Mouse (Mus musculus): ENCODE measurements at regions not wholly inside any gene's neighbourhood (a gene's known extent, or its start where the extent isn't known, plus 50 kb on each side); places are given as distances from the start of the nearest gene placed in this dataset.

- no peak for TF ChIP-seq POLR2A (IDR thresholded peaks at IDR 0.05; ENCODE audit: borderline replicate concordance, low read depth, low read length)
- TF ChIP-seq CTCF (IDR thresholded peaks at IDR 0.05; ENCODE audit: low read depth, low read length): no peak
These were observed 73.8 kb upstream of the Mvb12b start for GRCm38 (mm10) chr2:33961566-33961965.
